Mouse (Mus musculus): ENCODE results near the gene Zc3h18. TPM values are rescaled to one million over a fixed set of nuclear protein-coding genes. Genes with fewer than 3 reads are reported as not detected.

Zc3h18 gene
- total and polyA plus RNA-seq, 3 experiments, result 30.2 to 122 (median 98.5) TPM

DNA sequence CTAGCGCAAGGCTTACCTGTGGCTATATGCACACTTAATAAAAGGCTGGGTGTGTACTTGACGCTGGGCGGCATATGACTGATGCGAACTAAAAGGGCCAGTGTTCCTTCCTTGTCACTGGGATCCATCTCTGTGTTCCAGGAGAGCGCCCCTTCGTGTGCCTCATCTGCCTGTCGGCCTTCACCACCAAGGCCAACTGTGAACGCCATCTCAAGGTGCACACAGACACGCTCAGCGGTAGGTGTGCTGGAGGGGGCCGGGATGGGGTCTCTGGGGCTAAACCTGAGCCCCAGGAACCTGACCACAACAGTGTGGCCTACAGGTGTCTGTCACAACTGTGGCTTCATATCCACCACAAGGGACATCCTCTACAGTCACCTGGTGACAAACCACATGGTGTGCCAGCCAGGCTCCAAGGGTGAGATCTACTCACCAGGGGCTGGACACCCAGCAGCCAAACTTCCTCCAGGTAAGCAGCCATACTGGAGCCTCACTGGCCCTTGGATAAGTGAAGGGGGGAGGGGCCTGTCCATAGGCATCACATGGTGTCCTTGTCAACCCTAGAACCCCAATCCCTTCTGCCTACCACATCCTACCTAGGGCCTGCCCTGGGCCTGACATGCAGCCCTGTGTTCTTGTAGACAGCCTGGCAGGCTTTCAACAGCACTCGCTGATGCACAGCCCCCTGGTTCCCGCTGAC lies 41.5 kb upstream of the Zc3h18 start:
- H3K9me3 ChIP-seq (replicated peaks; ENCODE audit: insufficient read depth, low read length), result no peaks in the 10 kb centered on the region
- no peak overlapping the region for H3K4me3 ChIP-seq (ENCODE audit: control insufficient read depth in 1 of 2, insufficient read depth in 1 of 2, low read depth in 2 of 2, low read length in 2 of 2)
- H3K36me3 ChIP-seq (ENCODE audit: control insufficient read depth in 1 of 2, insufficient read depth in 2 of 2, low read length in 2 of 2), result peaks cover 4 to 30% of the 10 kb centered on the region in 2 experiments

DNA sequence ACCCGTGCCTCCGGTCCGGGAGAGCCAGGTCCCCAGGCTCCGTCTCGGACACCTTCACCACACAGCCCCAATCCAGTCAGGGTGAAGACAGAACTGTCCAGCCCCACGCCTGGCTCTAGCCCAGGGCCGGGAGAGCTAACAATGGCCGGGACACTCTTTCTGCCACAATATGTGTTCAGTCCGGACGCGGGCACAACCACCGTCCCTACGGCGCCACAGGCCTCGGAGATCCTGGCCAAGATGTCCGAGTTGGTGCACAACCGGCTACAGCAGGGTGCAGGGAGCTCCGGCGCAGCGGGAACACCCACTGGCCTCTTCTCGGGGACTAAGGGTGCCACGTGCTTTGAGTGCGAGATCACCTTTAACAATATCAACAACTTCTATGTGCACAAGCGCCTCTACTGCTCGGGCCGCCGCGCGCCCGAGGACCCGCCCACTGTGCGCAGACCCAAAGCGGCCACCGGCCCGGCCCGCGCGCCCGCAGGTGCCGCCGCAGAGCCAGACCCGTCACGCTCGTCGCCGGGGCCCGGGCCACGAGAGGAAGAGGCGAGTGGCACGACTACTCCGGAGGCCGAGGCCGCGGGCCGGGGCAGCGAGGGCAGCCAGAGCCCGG lies 40.7 kb upstream of the Zc3h18 start:
- no peaks in the 10 kb centered on the region for H3K9me3 ChIP-seq (replicated peaks; ENCODE audit: insufficient read depth, low read length)
- DNase-seq (ENCODE audit: low read depth, low spot score), result no peak
- peaks cover 0 to 29% of the 10 kb centered on the region in 2 experiments; a peak in 2 of 4 replicates for H3K36me3 ChIP-seq (ENCODE audit: control insufficient read depth in 1 of 2, insufficient read depth in 2 of 2, low read length in 2 of 2)
- no peak overlapping the region for H3K4me3 ChIP-seq (ENCODE audit: control insufficient read depth in 1 of 2, insufficient read depth in 1 of 2, low read depth in 2 of 2, low read length in 2 of 2)
- no peak overlapping the region for H3K27ac ChIP-seq (ENCODE audit: control insufficient read depth, low read depth, low read length)
- peaks cover 0 to 12% of the 10 kb centered on the region in 2 experiments; a peak in 2 of 4 replicates for H3K4me1 ChIP-seq (ENCODE audit: control insufficient read depth in 1 of 2, insufficient read depth in 2 of 2, low read length in 2 of 2)
- H3K27me3 ChIP-seq (ENCODE audit: control insufficient read depth in 1 of 2, insufficient read depth in 2 of 2, low read length in 2 of 2), result no peaks in the 10 kb centered on the region
- H3K79me2 ChIP-seq (ENCODE audit: control insufficient read depth, insufficient read depth, low read length, poor library complexity), result no peaks in the 10 kb centered on the region
- no peak overlapping the region for H3K9ac ChIP-seq (ENCODE audit: control insufficient read depth, low read depth, low read length, poor library complexity, severe bottlenecking)
- TF ChIP-seq JUND (IDR thresholded peaks at IDR 0.05; ENCODE audit: low read depth, low read length) (no peak), POLR2AphosphoS2 (IDR thresholded peaks at IDR 0.05; ENCODE audit: low read length) (no peak)

More for the DNA sequence above, 41.5 kb upstream of the Zc3h18 start:
- peak; percentile 17 for DNase-seq (ENCODE audit: low read depth, low spot score)
- no peak overlapping the region for H3K9ac ChIP-seq (ENCODE audit: control insufficient read depth, low read depth, low read length, poor library complexity, severe bottlenecking)
- peaks cover 0 to 5% of the 10 kb centered on the region in 2 experiments; a peak in 1 of 4 replicates for H3K4me1 ChIP-seq (ENCODE audit: control insufficient read depth in 1 of 2, insufficient read depth in 2 of 2, low read length in 2 of 2)
- TF ChIP-seq CHD1 (IDR thresholded peaks at IDR 0.05; ENCODE audit: low read depth, low read length) (no peak), ZC3H11A (IDR thresholded peaks at IDR 0.05; ENCODE audit: low read depth, low read length) (no peak), NRF1 (IDR thresholded peaks at IDR 0.05; ENCODE audit: insufficient read depth, low read depth, low read length, poor library complexity, severe bottlenecking) (no peak), EP300 (IDR thresholded peaks at IDR 0.05; ENCODE audit: low read depth in 1 of 2, low read length in 2 of 2) (no peak), ZKSCAN1 (IDR thresholded peaks at IDR 0.05; ENCODE audit: low read depth, low read length) (no peak), TAL1 (IDR thresholded peaks at IDR 0.05; ENCODE audit: low read length) (no peak), JUND (IDR thresholded peaks at IDR 0.05; ENCODE audit: low read depth, low read length) (no peak), ZMIZ1 (IDR thresholded peaks at IDR 0.05; ENCODE audit: low read depth, low read length) (no peak), ETS1 (IDR thresholded peaks at IDR 0.05; ENCODE audit: low read depth, low read length) (no peak), SMC3 (IDR thresholded peaks at IDR 0.05; ENCODE audit: low read depth, low read length) (no peak), KAT2A (conservative IDR thresholded peaks at IDR 0.05; ENCODE audit: low read depth, low read length) (no peak), MYB (IDR thresholded peaks at IDR 0.05; ENCODE audit: low read depth, low read length) (no peak), TBP (IDR thresholded peaks at IDR 0.05; ENCODE audit: low read depth, low read length) (no peak), POLR2A (IDR thresholded peaks at IDR 0.05; ENCODE audit: control insufficient read depth in 1 of 2, insufficient read depth in 1 of 2, low read depth in 1 of 2, low read length in 2 of 2, poor library complexity in 1 of 2) (no peak), MXI1 (IDR thresholded peaks at IDR 0.05; ENCODE audit: low read depth, low read length) (no peak), HCFC1 (IDR thresholded peaks at IDR 0.05; ENCODE audit: low read depth, low read length) (no peak), USF2 (IDR thresholded peaks at IDR 0.05; ENCODE audit: borderline replicate concordance in 1 of 2, insufficient read depth in 1 of 2, low read depth in 1 of 2, low read length in 2 of 2) (no peak), UBTF (IDR thresholded peaks at IDR 0.05; ENCODE audit: borderline replicate concordance, insufficient read depth, low read depth, low read length) (no peak), GABPA (IDR thresholded peaks at IDR 0.05; ENCODE audit: low read depth, low read length) (no peak), E2F4 (IDR thresholded peaks at IDR 0.05; ENCODE audit: borderline replicate concordance, low read depth, low read length) (no peak)
- no peaks in the 10 kb centered on the region for H3K79me2 ChIP-seq (ENCODE audit: control insufficient read depth, insufficient read depth, low read length, poor library complexity)
- H3K27me3 ChIP-seq (ENCODE audit: control insufficient read depth in 1 of 2, insufficient read depth in 2 of 2, low read length in 2 of 2), result no peaks in the 10 kb centered on the region
- H3K27ac ChIP-seq (ENCODE audit: control insufficient read depth, low read depth, low read length), result no peak overlapping the region

Measured in MEL (cell line).